8 mouse cellular contexts compared by ENCODE assay signal in genomic region chr16:5233418-5234313, GRCm38 (mm10). TPM values are rescaled to one million over a fixed set of nuclear protein-coding genes. Genes with fewer than 3 reads are reported as not detected.
DNase-seq lines count a peak whose midpoint lies in the region; ATAC-seq and TF ChIP-seq lines count a peak whose summit lies in the region.

Gene Alg1, plus strand, starts transcription at chr16:5233621.

- peaks cover 13% of the 10 kb centered on the region for H3K9me3 ChIP-seq in megakaryocyte, embryonic 14.5 days

- peak; percentile 80 to 91 for DNase-seq in gastrocnemius, adult 8-10 months (ENCODE audit: low spot score in 2 of 2)
- peak; percentile 79 for DNase-seq in hindlimb bud, embryonic 11.5 days (ENCODE audit: extremely low spot score, low read depth, low spot score)
- DNase-seq in left cerebral cortex, adult 8-10 months (ENCODE audit: low spot score in 2 of 2): peak; percentile 86 to 94
- peak; percentile 96 to 97 for DNase-seq in right cerebral cortex, postnatal 10 days (ENCODE audit: low spot score in 2 of 2)
- peak; percentile 92 for DNase-seq in urinary bladder, postnatal 25 days (ENCODE audit: low spot score)

- peaks cover 3% of the 10 kb centered on the region; the same call in 1 of the 2 replicates for H3K4me1 ChIP-seq in cortical plate, adult 2 months (ENCODE audit: control insufficient read depth, insufficient read depth, low read length)
- peaks cover 26% of the 10 kb centered on the region for H3K4me1 ChIP-seq in megakaryocyte, embryonic 14.5 days

- H3K4me3 ChIP-seq in cortical plate, adult 2 months (ENCODE audit: insufficient read depth, low read length): peak within 1 kb of the TSS; percentile 76
- H3K4me3 ChIP-seq in megakaryocyte, embryonic 14.5 days (replicated peaks): peak within 1 kb of the TSS; percentile 94

- H3K36me3 ChIP-seq in megakaryocyte, embryonic 14.5 days (replicated peaks; ENCODE audit: low read length): peaks cover 33% of the 10 kb centered on the region

- H3K27me3 ChIP-seq in megakaryocyte, embryonic 14.5 days (replicated peaks): no peaks in the 10 kb centered on the region

- TF ChIP-seq CTCF in cortical plate, adult 2 months (IDR thresholded peaks at IDR 0.05; ENCODE audit: extremely low read depth, insufficient read depth, low read length): no peak

- peak; percentile 92 for ATAC-seq in activated CD4-positive, CD25-positive, alpha-beta regulatory T cell, adult 4 months

- TF ChIP-seq POLR2A in cortical plate, adult 2 months (IDR thresholded peaks at IDR 0.05; ENCODE audit: extremely low read depth, insufficient read depth, low read length): peak; percentile 95

- H3K27ac ChIP-seq in cortical plate, adult 2 months (ENCODE audit: insufficient read depth, low read length): peak within 1 kb of the TSS; percentile 65

RNA-seq across cellular contexts. Expression of gene Alg1, which starts in this region (rescaled TPM):
- polyA plus RNA-seq in activated CD4-positive, CD25-positive, alpha-beta regulatory T cell, adult 4 months (2017; shearing (Covaris generic)): 10 to 100 TPM; 14.6 to 16.9 TPM
- 52.7 and 58.7 TPM in 2 replicates for polyA plus RNA-seq in cortical plate, adult 2 months (2012; rRNA removed)
- 10 to 100 TPM; 10.5 to 11.8 (median 11.0) TPM for total RNA-seq in gastrocnemius, adult 8-10 months (2022)
- total RNA-seq in left cerebral cortex, adult 8-10 months (2022): 10 to 100 TPM; 26.4 to 34.8 (median 30.6) TPM
- polyA plus RNA-seq in megakaryocyte, embryonic 14.5 days (2012; ENCODE audit: insufficient read depth, low replicate concordance): 9.6 and 10.8 TPM in 2 replicates

Comparison
In these comparisons a context has a peak if more than half of its experiments do, and no peak if none do; other contexts are left out.
1. Peak in every context shown above with its lines: DNase-seq, ATAC-seq, H3K4me3 ChIP-seq and H3K27ac ChIP-seq.